Mouse (Mus musculus) midbrain, embryonic 15.5 days (tissue): ENCODE measurements around the gene Zkscan16. TPM values are rescaled to one million over a fixed set of nuclear protein-coding genes. Genes with fewer than 3 reads are reported as not detected.

Experiments used
- ATAC-seq: fragments of 200-750 bp; cut with Nextera tagmentation; replicated peaks from 2 replicates; pipeline ENCODE4 v1.8.0; 2017; ENCODE audit warnings: moderate TSS enrichment
- H3K27ac ChIP-seq: fragments of 300-500 bp; sonication (generic); 2 replicates; pipeline ENCODE4 v1.5.1; 2015; ENCODE audit warnings: mild to moderate bottlenecking, inconsistent platforms
- H3K27me3 ChIP-seq: fragments of 300-500 bp; sonication (generic); replicated peaks from 2 replicates; pipeline ENCODE4 v1.6.1; 2015; ENCODE audit warnings: inconsistent platforms
- H3K36me3 ChIP-seq: fragments of 300-500 bp; sonication (generic); replicated peaks from 2 replicates; pipeline ENCODE4 v1.6.1; 2015; ENCODE audit warnings: inconsistent platforms
- H3K4me1 ChIP-seq: fragments of 300-500 bp; sonication (generic); 2 replicates; pipeline ENCODE4 v1.6.1; 2015; ENCODE audit warnings: inconsistent platforms
- H3K4me2 ChIP-seq: fragments of 300-500 bp; sonication (generic); 2 replicates; pipeline ENCODE4 v1.6.1; 2015; ENCODE audit warnings: inconsistent platforms, mild to moderate bottlenecking, moderate library complexity
- H3K4me3 ChIP-seq: fragments of 300-500 bp; sonication (generic); 2 replicates; pipeline ENCODE4 v1.5.1; 2015; ENCODE audit warnings: mild to moderate bottlenecking, inconsistent platforms
- H3K9ac ChIP-seq: fragments of 300-500 bp; sonication (generic); 2 replicates; pipeline ENCODE4 v1.6.1; 2015; ENCODE audit warnings: mild to moderate bottlenecking, inconsistent platforms
- H3K9me3 ChIP-seq: fragments of 300-500 bp; sonication (generic); 2 replicates; pipeline ENCODE4 v1.6.1; 2016; ENCODE audit warnings: inconsistent platforms
- WGBS: fragments of 180-500 bp; shearing (Covaris S2); methylation state at CpG from one replicate; pipeline ENCODE4 v1.1.7; 2015; ENCODE audit warnings: mixed read lengths; 5-methylcytosine and 5-hydroxymethylcytosine counted together
- polyA plus RNA-seq: library from polyadenylated mRNA; unstranded; fragments of >200 nt; fragmentation: Nextera tagmentation; extraction: Ambion mirVana; gene quantifications from 2 replicates; pipeline ENCODE4 v1.2.1, GENCODE M21; 2015

Zkscan16 gene
- polyA plus RNA-seq, 1 experiment from 2014 or later = 2.7 TPM

- Histone ChIP-seq H3K4me3 (no peak overlapping the region), H3K9me3 (no peaks in the 10 kb centered on the region), H3K27me3 (no peaks in the 10 kb centered on the region), H3K4me1 (peaks cover 13% of the 10 kb centered on the region), H3K27ac (no peak overlapping the region), H3K9ac (no peak overlapping the region), H3K36me3 (no peaks in the 10 kb centered on the region), H3K4me2 (no peak overlapping the region)
- no peak for ATAC-seq
- WGBS = 85% methylated on average over 4 of the region's 4 CpGs
Observed at GRCm38 (mm10) chr4:58948391-58948790, 5.0 kb downstream of the Zkscan16 start.

GRCm38 (mm10) chr4:58952630-58953029 lies 9.2 kb downstream of the Zkscan16 start:
- Histone ChIP-seq H3K27me3 (no peaks in the 10 kb centered on the region), H3K4me2 (no peak overlapping the region), H3K4me3 (no peak overlapping the region), H3K4me1 (no peaks in the 10 kb centered on the region), H3K9ac (no peak overlapping the region), H3K9me3 (no peaks in the 10 kb centered on the region), H3K36me3 (peaks cover 8% of the 10 kb centered on the region), H3K27ac (no peak overlapping the region)
- WGBS = 94% methylated on average over 11 of the region's 11 CpGs
- no peak for ATAC-seq

GRCm38 (mm10) chr4:58961719-58962118 lies 18.3 kb downstream of the Zkscan16 start:
- no peak overlapping the region for H3K27ac ChIP-seq
- H3K4me3 ChIP-seq = no peak overlapping the region
- H3K4me1 ChIP-seq = no peaks in the 10 kb centered on the region
- peaks cover 7% of the 10 kb centered on the region; the same call in 1 of the 2 replicates for H3K36me3 ChIP-seq
- H3K4me2 ChIP-seq = no peak overlapping the region
- no peaks in the 10 kb centered on the region for H3K27me3 ChIP-seq
- no peaks in the 10 kb centered on the region for H3K9me3 ChIP-seq
- 94% methylated on average over 15 of the region's 15 CpGs for WGBS
- ATAC-seq = no peak
- no peak overlapping the region for H3K9ac ChIP-seq

GRCm38 (mm10) chr4:58963271-58963670 lies 19.8 kb downstream of the Zkscan16 start:
- no peak overlapping the region for H3K4me3 ChIP-seq
- 97% methylated on average over 4 of the region's 4 CpGs for WGBS
- H3K36me3 ChIP-seq = no peaks in the 10 kb centered on the region
- no peak overlapping the region for H3K9ac ChIP-seq
- ATAC-seq = no peak
- no peaks in the 10 kb centered on the region for H3K27me3 ChIP-seq
- H3K9me3 ChIP-seq = no peaks in the 10 kb centered on the region
- no peaks in the 10 kb centered on the region for H3K4me1 ChIP-seq
- H3K27ac ChIP-seq = no peak overlapping the region
- H3K4me2 ChIP-seq = no peak overlapping the region

- Histone ChIP-seq H3K27me3 (no peaks in the 10 kb centered on the region), H3K4me2 (no peak overlapping the region), H3K36me3 (no peaks in the 10 kb centered on the region), H3K4me3 (no peak overlapping the region), H3K27ac (no peak overlapping the region), H3K9ac (no peak overlapping the region), H3K9me3 (no peaks in the 10 kb centered on the region), H3K4me1 (no peaks in the 10 kb centered on the region)
- ATAC-seq = no peak
- 89% methylated on average over 1 of the region's 1 CpGs for WGBS
Observed at GRCm38 (mm10) chr4:58965136-58965535, 21.7 kb downstream of the Zkscan16 start.

GRCm38 (mm10) chr4:58970678-58971077 lies 27.2 kb downstream of the Zkscan16 start:
- Histone ChIP-seq H3K4me1 (no peaks in the 10 kb centered on the region), H3K9ac (no peak overlapping the region), H3K4me2 (no peak overlapping the region), H3K4me3 (no peak overlapping the region), H3K27me3 (no peaks in the 10 kb centered on the region), H3K27ac (no peak overlapping the region), H3K36me3 (no peaks in the 10 kb centered on the region), H3K9me3 (no peaks in the 10 kb centered on the region)
- no peak for ATAC-seq
- 89% methylated on average over 4 of the region's 4 CpGs for WGBS

- Histone ChIP-seq H3K4me1 (no peaks in the 10 kb centered on the region), H3K27me3 (no peaks in the 10 kb centered on the region), H3K9ac (no peak overlapping the region), H3K9me3 (no peaks in the 10 kb centered on the region), H3K36me3 (no peaks in the 10 kb centered on the region), H3K4me2 (no peak overlapping the region), H3K4me3 (no peak overlapping the region), H3K27ac (no peak overlapping the region)
- 80% methylated on average over 5 of the region's 5 CpGs for WGBS
- ATAC-seq = no peak
Observed at GRCm38 (mm10) chr4:58975711-58976110, 32.3 kb downstream of the Zkscan16 start.

- H3K4me2 ChIP-seq = no peak overlapping the region
- no peak for ATAC-seq
- WGBS = 70% methylated on average over 6 of the region's 6 CpGs
Observed at GRCm38 (mm10) chr4:58981421-58981820, 38.0 kb downstream of the Zkscan16 start.

GRCm38 (mm10) chr4:58982806-58983205 lies 39.4 kb downstream of the Zkscan16 start:
- no peak overlapping the region for H3K4me2 ChIP-seq
- no peaks in the 10 kb centered on the region for H3K36me3 ChIP-seq
- no peak overlapping the region for H3K4me3 ChIP-seq
- H3K27me3 ChIP-seq = peaks cover 6% of the 10 kb centered on the region; the same call in 1 of the 2 replicates
- 88% methylated on average over 8 of the region's 8 CpGs for WGBS
- no peaks in the 10 kb centered on the region for H3K9me3 ChIP-seq
- no peak overlapping the region for H3K9ac ChIP-seq
- peaks cover 7% of the 10 kb centered on the region for H3K4me1 ChIP-seq
- ATAC-seq = no peak
- H3K27ac ChIP-seq = no peak overlapping the region

More at GRCm38 (mm10) chr4:58981421-58981820, 38.0 kb downstream of the Zkscan16 start:
- no peak overlapping the region for H3K4me3 ChIP-seq
- H3K27ac ChIP-seq = no peak overlapping the region
- no peak overlapping the region for H3K9ac ChIP-seq
- 0 out of 2 replicates have a peak, but pooled peaks cover under 1% of the 10 kb centered on the region for H3K4me1 ChIP-seq
- no peaks in the 10 kb centered on the region for H3K27me3 ChIP-seq
- H3K9me3 ChIP-seq = no peaks in the 10 kb centered on the region
- no peaks in the 10 kb centered on the region for H3K36me3 ChIP-seq

- Histone ChIP-seq H3K36me3 (no peaks in the 10 kb centered on the region), H3K9me3 (no peaks in the 10 kb centered on the region), H3K27ac (no peak overlapping the region), H3K4me3 (no peak overlapping the region), H3K4me1 (peaks cover 7% of the 10 kb centered on the region), H3K9ac (no peak overlapping the region), H3K27me3 (peaks cover 6% of the 10 kb centered on the region; the same call in 1 of the 2 replicates), H3K4me2 (no peak overlapping the region)
- ATAC-seq = 0 out of 2 replicates have a peak, but pooled peaks have one; percentile 24
- 28% methylated on average over 7 of the region's 7 CpGs for WGBS
Observed at GRCm38 (mm10) chr4:58985157-58985648, 41.8 kb downstream of the Zkscan16 start.

- no peaks in the 10 kb centered on the region for H3K9me3 ChIP-seq
- H3K36me3 ChIP-seq = no peaks in the 10 kb centered on the region
- peak within 1 kb of the TSS; percentile 46 for H3K4me3 ChIP-seq
- peaks cover 7% of the 10 kb centered on the region for H3K4me1 ChIP-seq
- no peak within 1 kb of the TSS for H3K27ac ChIP-seq
- peak within 1 kb of the TSS; percentile 91 for H3K4me2 ChIP-seq
- H3K27me3 ChIP-seq = peaks cover 6% of the 10 kb centered on the region; the same call in 1 of the 2 replicates
- H3K9ac ChIP-seq = peak within 1 kb of the TSS; percentile 37
- peak; percentile 83 for ATAC-seq
- WGBS = 2% methylated on average over 28 of the region's 28 CpGs
Observed at GRCm38 (mm10) chr4:58986540-58987190, 43.2 kb downstream of the Zkscan16 start, which contains the start of gene Ptgr1. Gene Ptgr1, minus strand, starts transcription at chr4:58987119.

- H3K4me3 ChIP-seq = no peak overlapping the region
- no peak for ATAC-seq
- WGBS = 82% methylated on average over 7 of the region's 7 CpGs
Observed at GRCm38 (mm10) chr4:58989303-58989898, 46.0 kb downstream of the Zkscan16 start.

More at GRCm38 (mm10) chr4:58989303-58989898, 46.0 kb downstream of the Zkscan16 start:
- Histone ChIP-seq H3K4me1 (peaks cover 7% of the 10 kb centered on the region), H3K27ac (no peak overlapping the region), H3K27me3 (peaks cover 6% of the 10 kb centered on the region; the same call in 1 of the 2 replicates), H3K9me3 (no peaks in the 10 kb centered on the region), H3K9ac (no peak overlapping the region), H3K36me3 (no peaks in the 10 kb centered on the region), H3K4me2 (no peak overlapping the region)
